Mouse (Mus musculus) lung, postnatal 0 days (tissue): Measurements from ENCODE around the gene Clec16a.

Experiments used
- CTCF ChIP-seq: IDR thresholded peaks from 2 replicates; pipeline ENCODE4 v1.5.1; 2016; ENCODE audit warnings: antibody characterized with exemption, mild to moderate bottlenecking
- EP300 ChIP-seq: IDR thresholded peaks from 2 replicates; pipeline ENCODE4 v1.6.1; 2016; ENCODE audit warnings: antibody characterized with exemption, mild to moderate bottlenecking, control low read depth

DNA sequence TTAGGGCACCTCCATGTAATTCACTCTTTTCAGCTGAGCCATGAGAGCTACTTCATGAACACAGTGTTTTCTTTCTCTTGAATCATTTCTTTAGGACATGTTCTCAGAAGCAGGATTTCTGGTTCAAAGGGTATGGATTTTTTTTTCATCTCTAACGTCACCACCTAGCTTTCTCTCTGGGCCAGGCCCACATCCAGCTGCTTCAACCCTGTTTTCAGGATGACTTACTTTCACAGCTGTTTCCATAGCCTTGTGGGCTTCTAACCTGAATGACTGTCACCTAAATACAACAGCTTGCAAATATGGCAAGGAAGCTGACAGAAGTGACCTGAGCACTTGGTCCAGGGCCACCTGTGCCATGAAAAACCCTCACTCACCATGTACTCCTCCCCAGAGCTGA, 96.0 kb downstream of the Clec16a start:
- no peak for TF ChIP-seq CTCF
- no peak for TF ChIP-seq EP300
